Mouse (Mus musculus): ENCODE measurements around the gene Tmem87a. TPM values are rescaled to one million over a fixed set of nuclear protein-coding genes. Genes with fewer than 3 reads are reported as not detected.

Tmem87a gene
- polyA plus RNA-seq, 1 experiment, result 47.5 TPM

DNA sequence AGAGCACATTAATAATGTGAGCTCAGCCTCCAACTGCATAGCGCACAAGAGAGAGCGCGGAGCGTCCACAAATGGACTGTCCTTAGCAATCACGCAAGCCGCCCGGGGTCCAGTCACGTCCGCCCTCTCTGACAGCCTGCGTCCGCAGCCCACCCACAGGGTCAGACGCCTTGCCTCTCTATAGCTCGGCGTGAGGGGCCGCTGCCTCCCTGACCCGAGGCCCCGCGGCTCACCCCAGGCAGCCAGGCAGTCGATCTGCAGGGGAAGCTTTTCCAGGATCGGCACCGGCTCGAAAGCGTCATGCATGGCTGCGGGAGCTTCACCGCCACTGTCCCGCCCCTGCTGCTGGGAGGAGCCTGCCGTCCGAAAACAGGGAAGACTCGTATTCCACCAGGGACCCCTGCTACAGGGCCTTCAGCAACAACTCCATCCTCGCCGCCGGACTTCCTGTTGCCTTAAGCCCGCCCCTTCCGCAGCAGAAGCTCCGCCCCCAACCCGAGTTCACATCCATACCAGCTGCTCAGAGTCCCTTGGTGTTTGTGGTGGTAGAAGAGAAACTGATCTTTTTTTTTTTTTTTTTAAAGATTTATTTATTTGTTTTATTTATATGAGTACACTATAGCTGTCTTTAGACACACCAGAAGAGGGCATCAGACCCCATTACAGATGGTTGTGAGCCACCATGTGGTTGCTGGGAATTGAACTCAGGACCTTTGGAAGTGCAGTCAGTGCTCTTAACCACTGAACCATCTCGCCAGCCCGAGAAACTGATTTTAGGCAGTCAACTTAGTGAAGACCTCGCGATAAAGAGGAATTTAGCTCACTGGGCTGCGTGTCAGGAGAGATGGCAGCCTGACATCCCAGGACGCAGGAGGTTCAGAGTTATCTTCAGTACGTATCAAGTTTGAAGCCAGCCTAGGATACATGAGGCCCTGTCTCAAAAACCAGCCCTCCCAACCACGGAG is 50.9 kb downstream of the Tmem87a start, which contains the start of gene Vps39:
Vps39 (minus strand) TSS at position 456 of the 965 bp plus-strand sequence.
- Histone ChIP-seq H3K27me3 (ENCODE audit: control insufficient read depth, insufficient read depth, low read length, poor library complexity, severe bottlenecking) (no peaks in the 10 kb centered on the region), H3K4me1 (ENCODE audit: control insufficient read depth, insufficient read depth, low read length) (no peaks in the 10 kb centered on the region), H3K4me3 (ENCODE audit: low read depth, low read length) (peak within 1 kb of the TSS; percentile 80), H3K9me3 (replicated peaks; ENCODE audit: control insufficient read depth, insufficient read depth, low read length, poor library complexity, severe bottlenecking) (no peaks in the 10 kb centered on the region), H3K36me3 (ENCODE audit: control insufficient read depth, insufficient read depth, low read length, poor library complexity, severe bottlenecking) (peaks cover 3% of the 10 kb centered on the region), H3K9ac (ENCODE audit: low read depth, poor library complexity, severe bottlenecking) (peak within 1 kb of the TSS; percentile 47), H3K27ac (ENCODE audit: insufficient read depth, low read length) (no peak within 1 kb of the TSS)
- TF ChIP-seq EP300 (IDR thresholded peaks at IDR 0.05; ENCODE audit: insufficient read depth, low read depth, low read length) (no peak), CTCF (IDR thresholded peaks at IDR 0.05; ENCODE audit: low read depth, low read length) (no peak), POLR2A (IDR thresholded peaks at IDR 0.05; ENCODE audit: insufficient read depth, low read length) (peak; percentile 31)

- H3K9me3 ChIP-seq (replicated peaks; ENCODE audit: control insufficient read depth, insufficient read depth, low read length, poor library complexity, severe bottlenecking), result no peaks in the 10 kb centered on the region
- no peaks in the 10 kb centered on the region for H3K27me3 ChIP-seq (ENCODE audit: control insufficient read depth, insufficient read depth, low read length, poor library complexity, severe bottlenecking)
- no peak overlapping the region for H3K27ac ChIP-seq (ENCODE audit: insufficient read depth, low read length)
- H3K4me1 ChIP-seq (ENCODE audit: control insufficient read depth, insufficient read depth, low read length), result no peaks in the 10 kb centered on the region
- peaks cover 3% of the 10 kb centered on the region for H3K36me3 ChIP-seq (ENCODE audit: control insufficient read depth, insufficient read depth, low read length, poor library complexity, severe bottlenecking)
- TF ChIP-seq POLR2A (IDR thresholded peaks at IDR 0.05; ENCODE audit: insufficient read depth, low read length), result no peak
- TF ChIP-seq CTCF (IDR thresholded peaks at IDR 0.05; ENCODE audit: low read depth, low read length), result no peak
- TF ChIP-seq EP300 (IDR thresholded peaks at IDR 0.05; ENCODE audit: insufficient read depth, low read depth, low read length), result no peak
- H3K4me3 ChIP-seq (ENCODE audit: low read depth, low read length), result no peak overlapping the region
- no peak overlapping the region for H3K9ac ChIP-seq (ENCODE audit: low read depth, poor library complexity, severe bottlenecking)
These were observed 52.6 kb downstream of the Tmem87a start for GRCm38 (mm10) chr2:120351321-120351720.

GRCm38 (mm10) chr2:120348120-120348519 is 55.8 kb downstream of the Tmem87a start:
- Histone ChIP-seq H3K36me3 (ENCODE audit: control insufficient read depth, insufficient read depth, low read length, poor library complexity, severe bottlenecking) (peaks cover 4% of the 10 kb centered on the region; the same call in 1 of the 2 replicates), H3K9me3 (replicated peaks; ENCODE audit: control insufficient read depth, insufficient read depth, low read length, poor library complexity, severe bottlenecking) (no peaks in the 10 kb centered on the region), H3K4me1 (ENCODE audit: control insufficient read depth, insufficient read depth, low read length) (no peaks in the 10 kb centered on the region), H3K27me3 (ENCODE audit: control insufficient read depth, insufficient read depth, low read length, poor library complexity, severe bottlenecking) (no peaks in the 10 kb centered on the region), H3K27ac (ENCODE audit: insufficient read depth, low read length) (no peak overlapping the region), H3K9ac (ENCODE audit: low read depth, poor library complexity, severe bottlenecking) (no peak overlapping the region), H3K4me3 (ENCODE audit: low read depth, low read length) (no peak overlapping the region)
- TF ChIP-seq EP300 (IDR thresholded peaks at IDR 0.05; ENCODE audit: insufficient read depth, low read depth, low read length) (no peak), POLR2A (IDR thresholded peaks at IDR 0.05; ENCODE audit: insufficient read depth, low read length) (no peak), CTCF (IDR thresholded peaks at IDR 0.05; ENCODE audit: low read depth, low read length) (no peak)

GRCm38 (mm10) chr2:120341741-120342140 is 62.2 kb downstream of the Tmem87a start:
- Histone ChIP-seq H3K4me3 (ENCODE audit: low read depth, low read length) (no peak overlapping the region), H3K4me1 (ENCODE audit: control insufficient read depth, insufficient read depth, low read length) (no peaks in the 10 kb centered on the region), H3K9me3 (replicated peaks; ENCODE audit: control insufficient read depth, insufficient read depth, low read length, poor library complexity, severe bottlenecking) (no peaks in the 10 kb centered on the region), H3K9ac (ENCODE audit: low read depth, poor library complexity, severe bottlenecking) (no peak overlapping the region), H3K27ac (ENCODE audit: insufficient read depth, low read length) (no peak overlapping the region), H3K27me3 (ENCODE audit: control insufficient read depth, insufficient read depth, low read length, poor library complexity, severe bottlenecking) (no peaks in the 10 kb centered on the region), H3K36me3 (ENCODE audit: control insufficient read depth, insufficient read depth, low read length, poor library complexity, severe bottlenecking) (peaks cover 4% of the 10 kb centered on the region; the same call in 1 of the 2 replicates)
- no peak for TF ChIP-seq EP300 (IDR thresholded peaks at IDR 0.05; ENCODE audit: insufficient read depth, low read depth, low read length)
- TF ChIP-seq CTCF (IDR thresholded peaks at IDR 0.05; ENCODE audit: low read depth, low read length), result no peak
- no peak for TF ChIP-seq POLR2A (IDR thresholded peaks at IDR 0.05; ENCODE audit: insufficient read depth, low read length)

GRCm38 (mm10) chr2:120337886-120338285 is 66.0 kb downstream of the Tmem87a start:
- H3K36me3 ChIP-seq (ENCODE audit: control insufficient read depth, insufficient read depth, low read length, poor library complexity, severe bottlenecking), result no peaks in the 10 kb centered on the region; the same call in none of the 2 replicates
- no peaks in the 10 kb centered on the region for H3K4me1 ChIP-seq (ENCODE audit: control insufficient read depth, insufficient read depth, low read length)
- no peak overlapping the region for H3K4me3 ChIP-seq (ENCODE audit: low read depth, low read length)
- H3K27ac ChIP-seq (ENCODE audit: insufficient read depth, low read length), result no peak overlapping the region
- no peaks in the 10 kb centered on the region for H3K27me3 ChIP-seq (ENCODE audit: control insufficient read depth, insufficient read depth, low read length, poor library complexity, severe bottlenecking)
- no peaks in the 10 kb centered on the region for H3K9me3 ChIP-seq (replicated peaks; ENCODE audit: control insufficient read depth, insufficient read depth, low read length, poor library complexity, severe bottlenecking)
- TF ChIP-seq POLR2A (IDR thresholded peaks at IDR 0.05; ENCODE audit: insufficient read depth, low read length), result no peak
- no peak for TF ChIP-seq CTCF (IDR thresholded peaks at IDR 0.05; ENCODE audit: low read depth, low read length)
- no peak for TF ChIP-seq EP300 (IDR thresholded peaks at IDR 0.05; ENCODE audit: insufficient read depth, low read depth, low read length)
- no peak overlapping the region for H3K9ac ChIP-seq (ENCODE audit: low read depth, poor library complexity, severe bottlenecking)

DNA sequence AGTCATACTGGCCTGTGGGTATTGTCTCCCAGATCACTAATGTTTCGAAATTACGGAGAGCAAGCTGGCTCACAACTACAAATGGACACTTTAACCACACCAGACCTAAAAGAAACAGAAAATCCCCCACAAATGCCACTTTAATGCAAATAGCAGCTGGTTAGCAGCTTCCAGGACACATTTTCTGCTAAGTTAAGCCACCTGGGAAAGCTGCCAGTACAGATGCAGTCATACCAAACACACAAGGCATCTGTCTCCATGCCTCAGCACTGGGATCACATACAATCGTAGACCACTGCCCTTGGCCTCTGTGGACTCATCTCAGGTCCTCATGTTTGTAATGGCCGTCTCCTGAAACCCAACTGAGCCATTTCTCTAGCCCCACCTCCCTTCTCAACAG is 72.3 kb downstream of the Tmem87a start:
- H3K4me1 ChIP-seq (ENCODE audit: control insufficient read depth, insufficient read depth, low read length), result no peaks in the 10 kb centered on the region
- H3K27me3 ChIP-seq (ENCODE audit: control insufficient read depth, insufficient read depth, low read length, poor library complexity, severe bottlenecking), result no peaks in the 10 kb centered on the region
- no peak overlapping the region for H3K9ac ChIP-seq (ENCODE audit: low read depth, poor library complexity, severe bottlenecking)
- TF ChIP-seq CTCF (IDR thresholded peaks at IDR 0.05; ENCODE audit: low read depth, low read length) (no peak), POLR2A (IDR thresholded peaks at IDR 0.05; ENCODE audit: insufficient read depth, low read length) (no peak), EP300 (IDR thresholded peaks at IDR 0.05; ENCODE audit: insufficient read depth, low read depth, low read length) (no peak)
- H3K27ac ChIP-seq (ENCODE audit: insufficient read depth, low read length), result no peak overlapping the region
- H3K36me3 ChIP-seq (ENCODE audit: control insufficient read depth, insufficient read depth, low read length, poor library complexity, severe bottlenecking), result peaks cover 4% of the 10 kb centered on the region; the same call in 1 of the 2 replicates
- H3K4me3 ChIP-seq (ENCODE audit: low read depth, low read length), result no peak overlapping the region
- H3K9me3 ChIP-seq (replicated peaks; ENCODE audit: control insufficient read depth, insufficient read depth, low read length, poor library complexity, severe bottlenecking), result no peaks in the 10 kb centered on the region
